Mouse (Mus musculus): ENCODE measurements at regions not wholly inside any gene's neighbourhood (a gene's known extent, or its start where the extent isn't known, plus 50 kb on each side); places are given as distances from the start of the nearest gene placed in this dataset.
A peak's percentile ranks its signal among the peaks of the same experiment; 100 is the strongest.

DNA sequence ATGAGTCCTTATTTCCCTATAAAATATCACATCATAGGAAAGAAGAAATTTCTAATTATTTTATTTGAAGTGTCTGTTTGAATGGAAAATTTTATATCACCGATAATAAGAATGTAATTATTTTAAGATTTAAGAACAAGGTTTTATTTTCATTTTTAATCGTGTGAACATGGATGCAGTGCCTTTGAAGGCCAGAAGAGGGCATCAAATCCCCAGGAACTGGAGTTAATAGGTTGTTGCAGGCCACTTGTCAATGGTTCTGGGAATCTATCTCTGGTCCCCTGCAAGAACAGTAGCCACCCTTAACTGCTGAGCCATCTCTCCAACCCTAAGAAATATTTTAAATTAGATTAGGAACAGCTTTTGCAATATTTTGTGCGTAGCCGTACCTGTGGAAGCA is 66.5 kb upstream of the 4933415F23Rik start:
- no peak overlapping the region for H3K27ac ChIP-seq
- ATAC-seq (ENCODE audit: low FRiP score) = no peak
- H3K4me3 ChIP-seq (replicated peaks) = no peak overlapping the region
- no peaks in the 10 kb centered on the region for H3K4me1 ChIP-seq
- H3K9ac ChIP-seq = no peak overlapping the region
- H3K4me2 ChIP-seq = no peak overlapping the region
- no peaks in the 10 kb centered on the region for H3K36me3 ChIP-seq (replicated peaks)
- H3K27me3 ChIP-seq = no peaks in the 10 kb centered on the region
- 92% methylated on average over 4 of the region's 4 CpGs for WGBS
- H3K9me3 ChIP-seq = no peaks in the 10 kb centered on the region

DNA sequence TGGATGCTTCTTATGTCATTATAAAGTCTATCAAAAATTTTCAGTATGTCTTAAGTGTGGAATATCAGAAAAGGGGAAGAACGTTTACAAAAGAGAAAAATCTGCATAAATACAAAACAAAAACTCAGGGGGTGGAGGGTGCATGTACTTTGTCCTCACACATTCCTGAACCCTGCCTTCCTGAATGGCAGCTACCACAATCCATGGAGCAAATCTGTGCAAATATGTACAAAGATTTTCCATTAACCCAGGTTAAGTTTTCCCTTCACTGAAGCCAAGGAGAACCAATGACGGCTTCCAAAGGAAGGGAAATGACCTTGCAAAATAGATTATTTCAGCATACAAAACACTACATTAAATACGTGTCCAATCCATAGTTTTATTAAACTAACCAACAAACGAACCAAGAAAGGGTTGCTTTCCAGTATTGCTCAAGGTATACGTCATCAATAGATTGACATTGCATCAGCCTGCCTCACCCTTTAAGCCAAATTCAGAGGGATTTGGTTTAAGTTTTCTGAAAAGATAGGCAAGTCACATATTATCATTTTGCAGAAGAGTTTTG is 61.4 kb upstream of the 4933415F23Rik start:
- no peak for ATAC-seq (ENCODE audit: low FRiP score)
- Histone ChIP-seq H3K9me3 (no peaks in the 10 kb centered on the region), H3K27ac (no peak overlapping the region), H3K27me3 (no peaks in the 10 kb centered on the region), H3K4me3 (replicated peaks) (no peak overlapping the region), H3K36me3 (replicated peaks) (no peaks in the 10 kb centered on the region), H3K4me2 (no peak overlapping the region), H3K4me1 (no peaks in the 10 kb centered on the region), H3K9ac (no peak overlapping the region)
- 82% methylated on average over 5 of the region's 5 CpGs for WGBS

DNA sequence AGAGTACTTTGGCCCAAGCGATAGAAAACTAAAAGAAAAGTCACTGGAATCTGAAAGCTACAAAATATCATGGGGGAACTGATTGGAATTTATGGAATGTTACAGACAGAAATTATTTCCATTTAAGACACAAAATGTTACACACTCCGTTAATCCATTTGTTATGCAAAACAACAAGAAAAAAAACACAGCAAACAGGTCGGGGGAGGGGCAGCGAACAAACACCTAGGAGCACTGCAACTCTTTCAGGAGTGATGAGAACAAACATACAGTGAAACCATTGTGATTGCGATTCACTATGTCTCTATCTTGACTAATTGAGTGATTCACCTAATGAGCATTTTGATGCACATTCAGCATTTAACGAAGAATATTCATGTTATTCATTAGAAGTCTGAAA is 60.7 kb upstream of the 4933415F23Rik start:
- Histone ChIP-seq H3K9ac (no peak overlapping the region), H3K27me3 (no peaks in the 10 kb centered on the region), H3K4me2 (no peak overlapping the region), H3K4me1 (no peaks in the 10 kb centered on the region), H3K4me3 (replicated peaks) (no peak overlapping the region), H3K36me3 (replicated peaks) (no peaks in the 10 kb centered on the region), H3K9me3 (no peaks in the 10 kb centered on the region), H3K27ac (no peak overlapping the region)
- ATAC-seq (ENCODE audit: low FRiP score) = no peak
- WGBS = 80% methylated on average over 6 of the region's 6 CpGs

MicroRNAs in the stretch of these regions (microRNA counts, 519-probe panel; counts per million panel counts)
- microRNA mmu-miR-30a = 4,531 counts per million, percentile 57 among the panel's probes with 10 or more counts
- microRNA mmu-miR-30c = 6,575 counts per million, percentile 90 among the panel's probes with 10 or more counts

Small RNAs in the stretch of these regions (microRNA-seq; reads per million reads assigned to microRNA genes)
- gene Mir30a = 13,840 reads per million, percentile 96 among the genes with 10 or more reads in this experiment
- gene Mir30c-2 = 45.1 reads per million, percentile 42 among the genes with 10 or more reads in this experiment
